Mouse (Mus musculus): Measurements from ENCODE around the gene Slc44a1. TPM values are rescaled to one million over a fixed set of nuclear protein-coding genes. Genes with fewer than 3 reads are reported as not detected.

Gene Slc44a1
- polyA plus RNA-seq, 1 experiment from 2014 or later = 10.8 TPM

DNA sequence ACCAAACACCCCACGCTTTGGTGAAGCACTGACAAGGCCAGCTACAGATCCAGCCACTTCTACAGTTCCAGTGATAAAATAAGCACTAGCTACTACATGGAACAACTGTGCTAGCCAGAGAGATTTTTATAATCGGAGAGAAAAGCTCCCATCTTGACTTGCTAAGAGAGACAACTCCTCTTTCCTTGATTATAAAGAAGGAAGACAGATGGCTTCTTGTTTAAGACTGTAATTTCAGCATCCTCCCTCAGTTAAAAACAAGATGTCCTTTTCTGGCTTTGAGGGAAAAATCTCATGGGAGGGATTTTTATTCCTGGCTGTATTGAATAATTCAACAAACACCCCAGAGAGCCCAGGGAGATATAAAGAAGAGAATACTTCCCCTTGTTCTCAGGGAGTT, 1.8 kb upstream of the Slc44a1 start:
- Histone ChIP-seq H3K27ac (replicated peaks) (peak overlapping the region; percentile 60; the same call in 1 of the 2 replicates), H3K9me3 (replicated peaks) (no peaks in the 10 kb centered on the region), H3K4me3 (replicated peaks) (no peak overlapping the region), H3K36me3 (no peaks in the 10 kb centered on the region), H3K4me1 (peaks cover 50% of the 10 kb centered on the region), H3K27me3 (replicated peaks) (no peaks in the 10 kb centered on the region), H3K9ac (replicated peaks) (no peak overlapping the region), H3K4me2 (no peak overlapping the region)
- ATAC-seq (ENCODE audit: low FRiP score) = no peak
- WGBS = 64% methylated on average over 2 of the region's 2 CpGs

DNA sequence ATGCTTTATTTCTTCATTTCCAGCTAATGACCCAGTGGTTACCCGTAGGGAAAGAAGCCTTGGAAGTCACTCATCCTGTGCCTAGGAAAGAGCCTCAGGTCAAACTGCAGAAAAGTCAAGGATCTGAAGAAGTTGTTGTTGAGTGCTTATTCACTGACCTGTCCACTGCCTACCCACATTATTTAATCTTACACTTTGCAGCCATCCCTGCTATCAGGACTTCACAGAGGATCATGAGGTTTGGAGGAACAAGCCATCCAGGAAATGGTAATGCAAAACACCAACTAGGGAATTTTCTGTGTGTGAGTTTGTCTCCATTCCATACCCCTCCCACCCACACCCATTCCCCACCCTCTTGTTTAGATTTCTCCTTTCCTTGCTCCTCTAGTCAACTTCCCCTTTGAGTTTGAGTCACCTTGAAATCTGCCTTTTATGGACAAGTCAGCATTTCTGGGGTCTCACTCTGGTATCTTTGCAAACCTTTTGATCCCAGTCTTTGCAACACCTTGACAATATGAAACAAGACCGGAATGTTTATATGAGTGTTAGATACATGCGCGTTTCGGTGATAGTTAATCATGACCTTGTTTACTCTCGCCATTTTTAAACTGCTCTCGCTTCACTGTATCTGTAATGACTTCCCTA, 1.3 kb upstream of the Slc44a1 start:
- no peak for ATAC-seq (ENCODE audit: low FRiP score)
- H3K27me3 ChIP-seq (replicated peaks) = no peaks in the 10 kb centered on the region
- 71% methylated on average over 7 of the region's 7 CpGs for WGBS
- H3K4me1 ChIP-seq = peaks cover 50% of the 10 kb centered on the region
- H3K36me3 ChIP-seq = no peaks in the 10 kb centered on the region
- no peak overlapping the region for H3K27ac ChIP-seq (replicated peaks)
- peak overlapping the region; percentile 85 for H3K4me2 ChIP-seq
- peak overlapping the region; percentile 91 for H3K4me3 ChIP-seq (replicated peaks)
- no peaks in the 10 kb centered on the region for H3K9me3 ChIP-seq (replicated peaks)
- H3K9ac ChIP-seq (replicated peaks) = no peak overlapping the region

- H3K27me3 ChIP-seq (replicated peaks) = no peaks in the 10 kb centered on the region
- H3K9me3 ChIP-seq (replicated peaks) = no peaks in the 10 kb centered on the region
- peak overlapping the region; percentile 88 for H3K9ac ChIP-seq (replicated peaks)
- peak overlapping the region; percentile 85 for H3K4me2 ChIP-seq
- ATAC-seq (ENCODE audit: low FRiP score) = peak; percentile 10
- peak overlapping the region; percentile 91 for H3K4me3 ChIP-seq (replicated peaks)
- peaks cover 52% of the 10 kb centered on the region for H3K4me1 ChIP-seq
- no peaks in the 10 kb centered on the region for H3K36me3 ChIP-seq
- H3K27ac ChIP-seq (replicated peaks) = peak overlapping the region; percentile 87
- 14% methylated on average over 9 of the region's 9 CpGs for WGBS
These were observed 590 bp upstream of the Slc44a1 start for GRCm38 (mm10) chr4:53439636-53440009.

GRCm38 (mm10) chr4:53440816-53441571, 781 bp downstream of the Slc44a1 start:
- Histone ChIP-seq H3K9ac (replicated peaks) (peak overlapping the region; percentile 88), H3K9me3 (replicated peaks) (no peaks in the 10 kb centered on the region), H3K4me1 (peaks cover 52% of the 10 kb centered on the region), H3K4me3 (replicated peaks) (peak overlapping the region; percentile 91), H3K36me3 (no peaks in the 10 kb centered on the region), H3K4me2 (peak overlapping the region; percentile 85), H3K27me3 (replicated peaks) (no peaks in the 10 kb centered on the region), H3K27ac (replicated peaks) (peak overlapping the region; percentile 87)
- WGBS = 0% methylated on average over 44 of the region's 45 CpGs
- ATAC-seq (ENCODE audit: low FRiP score) = peak; percentile 13

- 27% methylated on average over 4 of the region's 4 CpGs for WGBS
- Histone ChIP-seq H3K36me3 (no peaks in the 10 kb centered on the region), H3K4me3 (replicated peaks) (peak overlapping the region; percentile 91), H3K4me2 (peak overlapping the region; percentile 85), H3K9ac (replicated peaks) (peak overlapping the region; percentile 88), H3K9me3 (replicated peaks) (no peaks in the 10 kb centered on the region), H3K27ac (replicated peaks) (peak overlapping the region; percentile 87), H3K27me3 (replicated peaks) (no peaks in the 10 kb centered on the region), H3K4me1 (peaks cover 52% of the 10 kb centered on the region)
- no peak for ATAC-seq (ENCODE audit: low FRiP score)
These were observed 1.5 kb downstream of the Slc44a1 start for GRCm38 (mm10) chr4:53441683-53442082.

GRCm38 (mm10) chr4:53446216-53446615, 6.0 kb downstream of the Slc44a1 start:
- H3K27ac ChIP-seq (replicated peaks) = no peak overlapping the region
- no peak for ATAC-seq (ENCODE audit: low FRiP score)
- H3K9me3 ChIP-seq (replicated peaks) = no peaks in the 10 kb centered on the region
- no peak overlapping the region for H3K9ac ChIP-seq (replicated peaks)
- 90% methylated on average over 3 of the region's 3 CpGs for WGBS
- H3K36me3 ChIP-seq = no peaks in the 10 kb centered on the region
- peaks cover 25% of the 10 kb centered on the region for H3K4me1 ChIP-seq
- H3K4me3 ChIP-seq (replicated peaks) = no peak overlapping the region
- H3K4me2 ChIP-seq = no peak overlapping the region
- H3K27me3 ChIP-seq (replicated peaks) = no peaks in the 10 kb centered on the region

DNA sequence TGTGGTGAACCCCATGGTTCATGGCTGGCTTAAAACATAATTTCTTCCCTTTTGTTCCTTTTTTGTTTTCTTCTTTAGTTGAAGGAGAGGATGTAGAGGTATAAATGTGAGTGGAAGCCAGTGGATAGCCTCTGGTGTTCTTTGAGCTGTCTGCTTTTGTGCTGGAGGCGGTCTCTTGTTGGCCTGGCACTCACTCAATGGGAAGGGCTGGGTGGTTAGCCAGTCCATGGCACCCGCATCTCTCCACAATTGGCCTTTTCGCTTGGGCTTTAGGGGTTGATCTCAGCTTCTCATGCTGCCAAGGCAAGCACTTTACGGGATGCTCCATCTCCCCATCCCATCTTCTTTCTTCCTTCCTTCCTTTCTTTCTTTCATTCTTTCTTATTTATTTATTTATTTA, 7.6 kb downstream of the Slc44a1 start:
- Histone ChIP-seq H3K4me1 (peaks cover 18% of the 10 kb centered on the region), H3K4me3 (replicated peaks) (no peak overlapping the region), H3K27ac (replicated peaks) (no peak overlapping the region), H3K9ac (replicated peaks) (no peak overlapping the region), H3K36me3 (no peaks in the 10 kb centered on the region), H3K27me3 (replicated peaks) (no peaks in the 10 kb centered on the region), H3K4me2 (no peak overlapping the region), H3K9me3 (replicated peaks) (no peaks in the 10 kb centered on the region)
- 95% methylated on average over 4 of the region's 4 CpGs for whole genome bisulfite sequencing
- ATAC-seq (ENCODE audit: low FRiP score) = no peak

DNA sequence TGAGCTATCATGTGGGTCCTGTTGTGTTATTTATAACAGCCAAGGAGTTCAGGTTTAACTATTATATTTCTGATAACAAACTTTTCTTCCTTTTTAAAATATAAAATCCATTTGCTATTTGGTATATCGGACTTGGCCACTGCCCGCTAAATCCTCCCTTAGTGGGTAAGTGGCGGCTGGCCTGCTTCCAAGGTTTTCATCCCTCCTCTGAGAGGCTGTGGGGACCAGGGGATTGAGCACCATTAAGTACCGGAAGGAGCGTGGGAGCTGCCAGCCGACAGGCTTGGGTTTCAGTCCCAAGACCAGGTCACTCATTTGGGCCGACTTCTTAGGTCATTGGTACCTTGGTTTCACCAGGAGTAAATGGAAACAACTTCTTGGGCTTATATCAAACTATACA, 10.5 kb downstream of the Slc44a1 start:
- WGBS = 68% methylated on average over 7 of the region's 7 CpGs
- H3K4me1 ChIP-seq = peaks cover 14% of the 10 kb centered on the region; the same call in 1 of the 2 replicates
- no peaks in the 10 kb centered on the region for H3K9me3 ChIP-seq (replicated peaks)
- no peaks in the 10 kb centered on the region for H3K36me3 ChIP-seq
- no peaks in the 10 kb centered on the region for H3K27me3 ChIP-seq (replicated peaks)
- no peak overlapping the region for H3K27ac ChIP-seq (replicated peaks)
- H3K9ac ChIP-seq (replicated peaks) = no peak overlapping the region
- ATAC-seq (ENCODE audit: low FRiP score) = no peak
- H3K4me2 ChIP-seq = no peak overlapping the region
- H3K4me3 ChIP-seq (replicated peaks) = no peak overlapping the region

GRCm38 (mm10) chr4:53451887-53452286, 11.7 kb downstream of the Slc44a1 start:
- H3K4me2 ChIP-seq = no peak overlapping the region
- peaks cover 14% of the 10 kb centered on the region; the same call in 1 of the 2 replicates for H3K4me1 ChIP-seq
- no peak overlapping the region for H3K4me3 ChIP-seq (replicated peaks)
- no peak overlapping the region for H3K27ac ChIP-seq (replicated peaks)
- no peak for ATAC-seq (ENCODE audit: low FRiP score)
- WGBS = 58% methylated on average over 4 of the region's 4 CpGs
- H3K36me3 ChIP-seq = no peaks in the 10 kb centered on the region
- H3K27me3 ChIP-seq (replicated peaks) = no peaks in the 10 kb centered on the region
- no peaks in the 10 kb centered on the region for H3K9me3 ChIP-seq (replicated peaks)
- H3K9ac ChIP-seq (replicated peaks) = no peak overlapping the region

DNA sequence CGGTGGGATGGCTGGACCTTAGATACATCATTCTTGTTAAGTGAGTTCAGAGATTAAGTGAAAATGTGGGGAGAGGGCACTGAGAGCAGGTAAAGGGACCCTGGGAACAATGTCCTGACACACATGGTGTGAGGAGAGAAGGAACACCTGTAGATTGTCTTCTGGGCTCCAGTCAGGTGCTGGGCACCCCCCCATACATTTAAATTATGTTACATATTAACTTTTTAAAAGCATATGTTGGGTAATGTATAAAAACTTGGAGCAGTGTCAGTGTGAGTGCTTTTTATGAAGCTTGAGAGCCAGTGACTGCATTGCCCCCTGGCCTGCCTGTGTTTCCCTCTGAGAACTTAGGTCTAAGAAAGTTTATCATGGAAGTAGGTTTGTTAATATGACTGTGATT, 12.2 kb downstream of the Slc44a1 start:
- no peaks in the 10 kb centered on the region for H3K36me3 ChIP-seq
- peaks cover 14% of the 10 kb centered on the region; the same call in 1 of the 2 replicates for H3K4me1 ChIP-seq
- H3K27ac ChIP-seq (replicated peaks) = no peak overlapping the region
- H3K9ac ChIP-seq (replicated peaks) = no peak overlapping the region
- no peak for ATAC-seq (ENCODE audit: low FRiP score)
- H3K4me2 ChIP-seq = no peak overlapping the region
- 94% methylated on average over 1 of the region's 1 CpGs for WGBS
- H3K9me3 ChIP-seq (replicated peaks) = no peaks in the 10 kb centered on the region
- no peaks in the 10 kb centered on the region for H3K27me3 ChIP-seq (replicated peaks)
- H3K4me3 ChIP-seq (replicated peaks) = no peak overlapping the region

GRCm38 (mm10) chr4:53452976-53453889, 13.0 kb downstream of the Slc44a1 start:
- Histone ChIP-seq H3K9me3 (replicated peaks) (no peaks in the 10 kb centered on the region), H3K4me3 (replicated peaks) (no peak overlapping the region), H3K36me3 (no peaks in the 10 kb centered on the region), H3K27me3 (replicated peaks) (no peaks in the 10 kb centered on the region), H3K9ac (replicated peaks) (no peak overlapping the region), H3K4me1 (peaks cover 14% of the 10 kb centered on the region; the same call in 1 of the 2 replicates), H3K27ac (replicated peaks) (no peak overlapping the region; the same call in 1 of the 2 replicates), H3K4me2 (no peak overlapping the region)
- ATAC-seq (ENCODE audit: low FRiP score) = no peak
- 47% methylated on average over 10 of the region's 10 CpGs for WGBS
